Mouse (Mus musculus) erythroblast, embryonic 14.5 days (primary cell): ENCODE data around the gene Gm28036.

ENCODE experiments used
- GATA1 ChIP-seq: IDR thresholded peaks from 2 replicates; pipeline ENCODE4 v1.6.1; 2012; ENCODE audit warnings: low read length, inconsistent platforms, mixed read lengths
- TAL1 ChIP-seq: IDR thresholded peaks from 3 replicates; pipeline ENCODE4 v1.6.1; 2012; ENCODE audit warnings: low read length, inconsistent platforms, mixed read lengths

- TF ChIP-seq TAL1 (no peak), GATA1 (no peak)
These were observed 24.6 kb upstream of the Gm28036 start for GRCm38 (mm10) chr2:156151538-156151937.
